Mouse (Mus musculus) lung, postnatal 0 days (tissue): ENCODE measurements at regions not wholly inside any gene's neighbourhood (a gene's known extent, or its start where the extent isn't known, plus 50 kb on each side); places are given as distances from the start of the nearest gene placed in this dataset.

Source experiments
- CTCF ChIP-seq: IDR thresholded peaks from 2 replicates; pipeline ENCODE4 v1.5.1; 2016; ENCODE audit warnings: antibody characterized with exemption, mild to moderate bottlenecking
- EP300 ChIP-seq: IDR thresholded peaks from 2 replicates; pipeline ENCODE4 v1.6.1; 2016; ENCODE audit warnings: antibody characterized with exemption, mild to moderate bottlenecking, control low read depth

- TF ChIP-seq EP300 (no peak), CTCF (no peak)
Observed at GRCm38 (mm10) chr16:12768161-12768895, 341.2 kb upstream of the Ercc4 start.
